Mouse (Mus musculus) heart, postnatal 10 days (tissue): ENCODE measurements around the gene Dync1li1. TPM values are rescaled to one million over a fixed set of nuclear protein-coding genes. Genes with fewer than 3 reads are reported as not detected.

Experiments
- DNase-seq, 2 experiments: peaks; one replicate each; pipeline ENCODE4 v3.0.0; 2021
- intact Hi-C: fragments of 180-260 bp; cut with DNase I; formaldehyde crosslinking; loops from one replicate; pipeline ENCODE4 v1.15.1; 2025
- total RNA-seq, 2 experiments: library from RNA; stranded (reverse); gene quantifications; 2 replicates each; pipeline ENCODE4 v1.2.3; 2021

Dync1li1 gene
- 10 to 100 TPM; 84.8 to 91.7 TPM for total RNA-seq

- intact Hi-C loops: loop anchor here (2.0 kb wide), 2 partner anchors 20 to 48 kb away; partner anchors contain the start of gene Cnot10
- peak; percentile 98 for DNase-seq
Measured at GRCm38 (mm10) chr9:114688252-114688952, at the start of gene Dync1li1. Gene Dync1li1 (plus strand): TSS chr9:114688790.

GRCm38 (mm10) chr9:114639186-114639748, 49.3 kb upstream of the Dync1li1 start:
- no peak for DNase-seq
- intact Hi-C loops: no loop called here

GRCm38 (mm10) chr9:114639839-114640646, 48.5 kb upstream of the Dync1li1 start, which contains the start of gene Cnot10:
Gene Cnot10 (minus strand): TSS chr9:114640184.
- peak; percentile 99 to 100 for DNase-seq
- intact Hi-C loops: loop anchor here (2.0 kb wide), 1 partner anchor 49 kb away; the partner anchor contains the start of gene Dync1li1

- intact Hi-C loops: no loop called here
- no peak for DNase-seq
Measured at GRCm38 (mm10) chr9:114646556-114647505, 41.8 kb upstream of the Dync1li1 start.

- intact Hi-C loops: loop anchor here (1.0 kb wide), 1 partner anchor 80 kb away; no protein-coding TSS in a partner anchor
- no peak for DNase-seq
Measured at GRCm38 (mm10) chr9:114647506-114648432, 40.8 kb upstream of the Dync1li1 start.

- peak in 1 of 2 experiments; percentile 35 for DNase-seq
- intact Hi-C loops: loop anchor here (1.0 kb wide), 1 partner anchor 79 kb away; no protein-coding TSS in a partner anchor
Measured at GRCm38 (mm10) chr9:114648472-114648871, 40.1 kb upstream of the Dync1li1 start.

GRCm38 (mm10) chr9:114649371-114649770, 39.2 kb upstream of the Dync1li1 start:
- no peak for DNase-seq
- intact Hi-C loops: no loop called here

- DNase-seq: no peak
- intact Hi-C loops: no loop called here
Measured at GRCm38 (mm10) chr9:114650938-114651634, 37.5 kb upstream of the Dync1li1 start.

- intact Hi-C loops: no loop called here
- DNase-seq: no peak
Measured at GRCm38 (mm10) chr9:114655356-114655755, 33.2 kb upstream of the Dync1li1 start.

- DNase-seq: no peak
- intact Hi-C loops: no loop called here
Measured at GRCm38 (mm10) chr9:114656701-114657100, 31.9 kb upstream of the Dync1li1 start.

- intact Hi-C loops: loop anchor here (5.0 kb wide), 1 partner anchor 47 kb away; no protein-coding TSS in a partner anchor
- DNase-seq: no peak
Measured at GRCm38 (mm10) chr9:114660506-114660905, 28.1 kb upstream of the Dync1li1 start.

GRCm38 (mm10) chr9:114660983-114661382, 27.6 kb upstream of the Dync1li1 start:
- intact Hi-C loops: loop anchor here (5.0 kb wide), 1 partner anchor 46 kb away; no protein-coding TSS in a partner anchor
- DNase-seq: no peak

- intact Hi-C loops: loop anchor here (5.0 kb wide), 1 partner anchor 45 kb away; no protein-coding TSS in a partner anchor
Measured at GRCm38 (mm10) chr9:114661991-114662390, 26.6 kb upstream of the Dync1li1 start.

GRCm38 (mm10) chr9:114663782-114664181, 24.8 kb upstream of the Dync1li1 start:
- no peak for DNase-seq
- intact Hi-C loops: loop anchor here (5.0 kb wide), 1 partner anchor 44 kb away; no protein-coding TSS in a partner anchor

More at GRCm38 (mm10) chr9:114661991-114662390, 26.6 kb upstream of the Dync1li1 start:
- peak in 1 of 2 experiments; percentile 20 for DNase-seq

- no peak for DNase-seq
- intact Hi-C loops: no loop called here
Measured at GRCm38 (mm10) chr9:114666858-114667257, 21.7 kb upstream of the Dync1li1 start.

GRCm38 (mm10) chr9:114668047-114668446, 20.5 kb upstream of the Dync1li1 start:
- intact Hi-C loops: loop anchor here (2.0 kb wide), 1 partner anchor 21 kb away; the partner anchor contains the start of gene Dync1li1
- peak; percentile 83 to 88 for DNase-seq

- peak; percentile 45 to 54 for DNase-seq
- intact Hi-C loops: loop anchor here (2.0 kb wide), 1 partner anchor 20 kb away; the partner anchor contains the start of gene Dync1li1
Measured at GRCm38 (mm10) chr9:114669011-114669410, 19.6 kb upstream of the Dync1li1 start.

GRCm38 (mm10) chr9:114671946-114672345, 16.6 kb upstream of the Dync1li1 start:
- no peak for DNase-seq
- intact Hi-C loops: no loop called here
